Mouse (Mus musculus): ENCODE measurements around the gene Pml. TPM values are rescaled to one million over a fixed set of nuclear protein-coding genes. Genes with fewer than 3 reads are reported as not detected.

Gene Pml
- 2.7 and 3.3 TPM in 2 replicates for polyA plus RNA-seq (2014; fragmentation: Nextera tagmentation; extraction: Ambion mirVana)

GRCm38 (mm10) chr9:58249592-58250192 is at the start of gene Pml:
Pml (minus strand) TSS chr9:58249786.
- ATAC-seq (ENCODE audit: low read depth) = no peak
- 3% methylated on average over 16 of the region's 16 CpGs for WGBS
- Histone ChIP-seq H3K4me3 (ENCODE audit: low read depth, low read length) (peak within 1 kb of the TSS; percentile 29), H3K4me2 (ENCODE audit: low read depth, low read length) (peak within 1 kb of the TSS; percentile 52), H3K27ac (ENCODE audit: low read depth, low read length) (0 out of 2 replicates have a peak within 1 kb of the TSS, but pooled peaks have one; percentile 12), H3K9ac (replicated peaks; ENCODE audit: low read depth, low read length) (peak within 1 kb of the TSS; percentile 39; the same call in 1 of the 2 replicates), H3K27me3 (ENCODE audit: control insufficient read depth, insufficient read depth, low read length) (no peaks in the 10 kb centered on the region), H3K4me1 (ENCODE audit: control insufficient read depth, insufficient read depth, low read length) (peaks cover 9% of the 10 kb centered on the region; the same call in 1 of the 2 replicates), H3K36me3 (ENCODE audit: control insufficient read depth, insufficient read depth, low read length) (no peaks in the 10 kb centered on the region), H3K9me3 (ENCODE audit: control insufficient read depth, low read length) (no peaks in the 10 kb centered on the region)

- WGBS = 62% methylated on average over 4 of the region's 4 CpGs
- no peak overlapping the region for H3K27ac ChIP-seq (ENCODE audit: low read depth, low read length)
- no peak overlapping the region for H3K4me3 ChIP-seq (ENCODE audit: low read depth, low read length)
- no peaks in the 10 kb centered on the region for H3K4me1 ChIP-seq (ENCODE audit: control insufficient read depth, insufficient read depth, low read length)
- no peak for ATAC-seq (ENCODE audit: low read depth)
- H3K4me2 ChIP-seq (ENCODE audit: low read depth, low read length) = no peak overlapping the region
- H3K9me3 ChIP-seq (ENCODE audit: control insufficient read depth, low read length) = no peaks in the 10 kb centered on the region
- no peaks in the 10 kb centered on the region for H3K36me3 ChIP-seq (ENCODE audit: control insufficient read depth, insufficient read depth, low read length)
- no peak overlapping the region for H3K9ac ChIP-seq (replicated peaks; ENCODE audit: low read depth, low read length)
- no peaks in the 10 kb centered on the region for H3K27me3 ChIP-seq (ENCODE audit: control insufficient read depth, insufficient read depth, low read length)
Observed at GRCm38 (mm10) chr9:58297961-58298477, 48.4 kb upstream of the Pml start.

- H3K4me3 ChIP-seq (ENCODE audit: low read depth, low read length) = no peak overlapping the region
- no peaks in the 10 kb centered on the region for H3K27me3 ChIP-seq (ENCODE audit: control insufficient read depth, insufficient read depth, low read length)
- H3K9ac ChIP-seq (replicated peaks; ENCODE audit: low read depth, low read length) = no peak overlapping the region
- no peak overlapping the region for H3K4me2 ChIP-seq (ENCODE audit: low read depth, low read length)
- no peaks in the 10 kb centered on the region for H3K36me3 ChIP-seq (ENCODE audit: control insufficient read depth, insufficient read depth, low read length)
- no peaks in the 10 kb centered on the region for H3K4me1 ChIP-seq (ENCODE audit: control insufficient read depth, insufficient read depth, low read length)
- 89% methylated on average over 6 of the region's 6 CpGs for WGBS
- ATAC-seq (ENCODE audit: low read depth) = no peak
- H3K27ac ChIP-seq (ENCODE audit: low read depth, low read length) = no peak overlapping the region
- no peaks in the 10 kb centered on the region for H3K9me3 ChIP-seq (ENCODE audit: control insufficient read depth, low read length)
Observed at GRCm38 (mm10) chr9:58297065-58297464, 47.5 kb upstream of the Pml start.

- H3K27ac ChIP-seq (ENCODE audit: low read depth, low read length) = no peak overlapping the region
- no peaks in the 10 kb centered on the region for H3K27me3 ChIP-seq (ENCODE audit: control insufficient read depth, insufficient read depth, low read length)
- ATAC-seq (ENCODE audit: low read depth) = no peak
- WGBS = 35% methylated on average over 9 of the region's 9 CpGs
- no peak overlapping the region for H3K4me2 ChIP-seq (ENCODE audit: low read depth, low read length)
- H3K36me3 ChIP-seq (ENCODE audit: control insufficient read depth, insufficient read depth, low read length) = no peaks in the 10 kb centered on the region
- H3K9ac ChIP-seq (replicated peaks; ENCODE audit: low read depth, low read length) = no peak overlapping the region
- no peaks in the 10 kb centered on the region for H3K4me1 ChIP-seq (ENCODE audit: control insufficient read depth, insufficient read depth, low read length)
- H3K9me3 ChIP-seq (ENCODE audit: control insufficient read depth, low read length) = no peaks in the 10 kb centered on the region
- no peak overlapping the region for H3K4me3 ChIP-seq (ENCODE audit: low read depth, low read length)
Observed at GRCm38 (mm10) chr9:58295766-58296361, 46.3 kb upstream of the Pml start.

- no peaks in the 10 kb centered on the region for H3K9me3 ChIP-seq (ENCODE audit: control insufficient read depth, low read length)
- H3K27me3 ChIP-seq (ENCODE audit: control insufficient read depth, insufficient read depth, low read length) = no peaks in the 10 kb centered on the region
- no peak overlapping the region for H3K27ac ChIP-seq (ENCODE audit: low read depth, low read length)
- H3K36me3 ChIP-seq (ENCODE audit: control insufficient read depth, insufficient read depth, low read length) = no peaks in the 10 kb centered on the region
- no peak for ATAC-seq (ENCODE audit: low read depth)
- H3K4me2 ChIP-seq (ENCODE audit: low read depth, low read length) = no peak overlapping the region
- H3K4me3 ChIP-seq (ENCODE audit: low read depth, low read length) = no peak overlapping the region
- 87% methylated on average over 3 of the region's 3 CpGs for WGBS
- H3K9ac ChIP-seq (replicated peaks; ENCODE audit: low read depth, low read length) = no peak overlapping the region
- H3K4me1 ChIP-seq (ENCODE audit: control insufficient read depth, insufficient read depth, low read length) = no peaks in the 10 kb centered on the region
Observed at GRCm38 (mm10) chr9:58295345-58295744, 45.8 kb upstream of the Pml start.

GRCm38 (mm10) chr9:58294527-58294926 is 44.9 kb upstream of the Pml start:
- ATAC-seq (ENCODE audit: low read depth) = no peak
- Histone ChIP-seq H3K27ac (ENCODE audit: low read depth, low read length) (no peak overlapping the region), H3K9me3 (ENCODE audit: control insufficient read depth, low read length) (no peaks in the 10 kb centered on the region), H3K36me3 (ENCODE audit: control insufficient read depth, insufficient read depth, low read length) (no peaks in the 10 kb centered on the region), H3K9ac (replicated peaks; ENCODE audit: low read depth, low read length) (no peak overlapping the region), H3K4me3 (ENCODE audit: low read depth, low read length) (no peak overlapping the region), H3K4me2 (ENCODE audit: low read depth, low read length) (no peak overlapping the region), H3K27me3 (ENCODE audit: control insufficient read depth, insufficient read depth, low read length) (no peaks in the 10 kb centered on the region), H3K4me1 (ENCODE audit: control insufficient read depth, insufficient read depth, low read length) (no peaks in the 10 kb centered on the region)
- WGBS = 53% methylated on average over 7 of the region's 7 CpGs

GRCm38 (mm10) chr9:58289901-58290300 is 40.3 kb upstream of the Pml start:
- Histone ChIP-seq H3K9ac (replicated peaks; ENCODE audit: low read depth, low read length) (no peak overlapping the region), H3K4me2 (ENCODE audit: low read depth, low read length) (no peak overlapping the region), H3K27ac (ENCODE audit: low read depth, low read length) (no peak overlapping the region), H3K27me3 (ENCODE audit: control insufficient read depth, insufficient read depth, low read length) (no peaks in the 10 kb centered on the region), H3K4me1 (ENCODE audit: control insufficient read depth, insufficient read depth, low read length) (no peaks in the 10 kb centered on the region), H3K36me3 (ENCODE audit: control insufficient read depth, insufficient read depth, low read length) (no peaks in the 10 kb centered on the region), H3K4me3 (ENCODE audit: low read depth, low read length) (no peak overlapping the region), H3K9me3 (ENCODE audit: control insufficient read depth, low read length) (no peaks in the 10 kb centered on the region)
- no peak for ATAC-seq (ENCODE audit: low read depth)
- WGBS = 83% methylated on average over 2 of the region's 2 CpGs

- Histone ChIP-seq H3K27ac (ENCODE audit: low read depth, low read length) (no peak overlapping the region), H3K36me3 (ENCODE audit: control insufficient read depth, insufficient read depth, low read length) (no peaks in the 10 kb centered on the region), H3K27me3 (ENCODE audit: control insufficient read depth, insufficient read depth, low read length) (no peaks in the 10 kb centered on the region), H3K9ac (replicated peaks; ENCODE audit: low read depth, low read length) (no peak overlapping the region), H3K4me1 (ENCODE audit: control insufficient read depth, insufficient read depth, low read length) (no peaks in the 10 kb centered on the region), H3K4me3 (ENCODE audit: low read depth, low read length) (no peak overlapping the region), H3K9me3 (ENCODE audit: control insufficient read depth, low read length) (no peaks in the 10 kb centered on the region), H3K4me2 (ENCODE audit: low read depth, low read length) (no peak overlapping the region)
- 80% methylated on average over 1 of the region's 1 CpGs for WGBS
- ATAC-seq (ENCODE audit: low read depth) = no peak
Observed at GRCm38 (mm10) chr9:58289090-58289489, 39.5 kb upstream of the Pml start.

- Histone ChIP-seq H3K4me1 (ENCODE audit: control insufficient read depth, insufficient read depth, low read length) (no peaks in the 10 kb centered on the region), H3K9me3 (ENCODE audit: control insufficient read depth, low read length) (no peaks in the 10 kb centered on the region), H3K27me3 (ENCODE audit: control insufficient read depth, insufficient read depth, low read length) (no peaks in the 10 kb centered on the region), H3K27ac (ENCODE audit: low read depth, low read length) (no peak overlapping the region), H3K4me3 (ENCODE audit: low read depth, low read length) (no peak overlapping the region), H3K9ac (replicated peaks; ENCODE audit: low read depth, low read length) (no peak overlapping the region), H3K36me3 (ENCODE audit: control insufficient read depth, insufficient read depth, low read length) (no peaks in the 10 kb centered on the region), H3K4me2 (ENCODE audit: low read depth, low read length) (no peak overlapping the region)
- ATAC-seq (ENCODE audit: low read depth) = no peak
- WGBS = 78% methylated on average over 7 of the region's 7 CpGs
Observed at GRCm38 (mm10) chr9:58283431-58283830, 33.8 kb upstream of the Pml start.

Data from neural tube, embryonic 14.5 days (tissue).